Mouse (Mus musculus) midbrain, embryonic 14.5 days (tissue): ENCODE results near the gene D930020B18Rik. TPM values are rescaled to one million over a fixed set of nuclear protein-coding genes. Genes with fewer than 3 reads are reported as not detected.

Experiments
- ATAC-seq: fragments of 200-750 bp; cut with Nextera tagmentation; 2 replicates; pipeline ENCODE4 v1.8.0; 2017; ENCODE audit warnings: moderate number of reproducible peaks, moderate library complexity; ENCODE audit not compliant: low FRiP score, low TSS enrichment
- DNase-seq: peaks from one replicate; pipeline ENCODE4 v3.0.0-alpha.2; 2015
- H3K27ac ChIP-seq: fragments of 300-500 bp; sonication (generic); replicated peaks from 2 replicates; pipeline ENCODE4 v1.5.1; 2014; ENCODE audit warnings: mild to moderate bottlenecking, low read depth, low read length, moderate library complexity
- H3K27me3 ChIP-seq: fragments of 300-500 bp; sonication (generic); 2 replicates; pipeline ENCODE4 v1.6.1; 2014; ENCODE audit warnings: low read length, control low read depth, mixed read lengths; ENCODE audit not compliant: control insufficient read depth, insufficient read depth
- H3K36me3 ChIP-seq: fragments of 300-500 bp; sonication (generic); 2 replicates; pipeline ENCODE4 v1.6.1; 2014; ENCODE audit warnings: low read length, control low read depth; ENCODE audit not compliant: control insufficient read depth, insufficient read depth
- H3K4me1 ChIP-seq: fragments of 300-500 bp; sonication (generic); 2 replicates; pipeline ENCODE4 v1.6.1; 2014; ENCODE audit warnings: mild to moderate bottlenecking, antibody characterized with exemption, low read length, control low read depth; ENCODE audit not compliant: control insufficient read depth, insufficient read depth
- H3K4me2 ChIP-seq: fragments of 300-500 bp; sonication (generic); 2 replicates; pipeline ENCODE4 v1.6.1; 2014; ENCODE audit warnings: mild to moderate bottlenecking, low read length, moderate library complexity
- H3K4me3 ChIP-seq: fragments of 300-500 bp; sonication (generic); replicated peaks from 2 replicates; pipeline ENCODE4 v1.5.1; 2014; ENCODE audit warnings: low read depth, low read length
- H3K9ac ChIP-seq: fragments of 300-500 bp; sonication (generic); replicated peaks from 2 replicates; pipeline ENCODE4 v1.6.1; 2014; ENCODE audit warnings: mild to moderate bottlenecking, low read length, moderate library complexity
- H3K9me3 ChIP-seq: fragments of 300-500 bp; sonication (generic); 2 replicates; pipeline ENCODE4 v1.6.1; 2016; ENCODE audit warnings: low read length, control low read depth, mixed read lengths; ENCODE audit not compliant: control insufficient read depth
- WGBS: fragments of 180-500 bp; shearing (Covaris S2); extraction: QIAGEN DNeasy Blood & Tissue Kit; methylation state at CpG from one replicate; pipeline ENCODE4 v1.1.7; 2014; 5-methylcytosine and 5-hydroxymethylcytosine counted together
- polyA plus RNA-seq: library from polyadenylated mRNA; unstranded; fragments of >200 nt; fragmentation: Nextera tagmentation; extraction: Ambion mirVana; gene quantifications from 2 replicates; pipeline ENCODE4 v1.2.1, GENCODE M21; 2014

D930020B18Rik gene
- polyA plus RNA-seq, 1 experiment from 2014 or later: 0.22 TPM

GRCm38 (mm10) chr10:121704871-121705270 lies 63.5 kb downstream of the D930020B18Rik start:
- Histone ChIP-seq H3K4me2 (no peak overlapping the region), H3K4me3 (no peak overlapping the region), H3K9ac (no peak overlapping the region), H3K27ac (no peak overlapping the region), H3K27me3 (no peaks in the 10 kb centered on the region), H3K9me3 (no peaks in the 10 kb centered on the region), H3K4me1 (no peaks in the 10 kb centered on the region), H3K36me3 (no peaks in the 10 kb centered on the region)
- no peak for DNase-seq
- WGBS: 94% methylated on average over 6 of the region's 6 CpGs
- ATAC-seq: no peak

- H3K9ac ChIP-seq: no peak overlapping the region
- ATAC-seq (no peak), DNase-seq (no peak)
- H3K4me1 ChIP-seq: no peaks in the 10 kb centered on the region
- no peak overlapping the region for H3K27ac ChIP-seq
- H3K4me3 ChIP-seq: no peak overlapping the region
- H3K4me2 ChIP-seq: no peak overlapping the region
- H3K36me3 ChIP-seq: no peaks in the 10 kb centered on the region
- whole genome bisulfite sequencing: 92% methylated on average over 15 of the region's 15 CpGs
- H3K9me3 ChIP-seq: no peaks in the 10 kb centered on the region
- H3K27me3 ChIP-seq: no peaks in the 10 kb centered on the region
Observed at GRCm38 (mm10) chr10:121705399-121706163, 64.2 kb downstream of the D930020B18Rik start.

GRCm38 (mm10) chr10:121716862-121717261 lies 75.5 kb downstream of the D930020B18Rik start:
- DNase-seq (no peak), ATAC-seq (no peak)

GRCm38 (mm10) chr10:121718896-121719585 lies 77.7 kb downstream of the D930020B18Rik start:
- H3K4me2 ChIP-seq: no peak overlapping the region
- no peak for ATAC-seq
- H3K36me3 ChIP-seq: no peaks in the 10 kb centered on the region
- no peak overlapping the region for H3K9ac ChIP-seq
- no peaks in the 10 kb centered on the region for H3K9me3 ChIP-seq
- H3K27ac ChIP-seq: no peak overlapping the region
- DNase-seq: no peak
- H3K4me1 ChIP-seq: no peaks in the 10 kb centered on the region
- 93% methylated on average over 18 of the region's 18 CpGs for WGBS
- no peaks in the 10 kb centered on the region for H3K27me3 ChIP-seq
- H3K4me3 ChIP-seq: no peak overlapping the region

More at GRCm38 (mm10) chr10:121716862-121717261, 75.5 kb downstream of the D930020B18Rik start:
- Histone ChIP-seq H3K9ac (no peak overlapping the region), H3K9me3 (no peaks in the 10 kb centered on the region), H3K27me3 (no peaks in the 10 kb centered on the region), H3K4me2 (no peak overlapping the region), H3K27ac (no peak overlapping the region), H3K36me3 (no peaks in the 10 kb centered on the region), H3K4me3 (no peak overlapping the region), H3K4me1 (no peaks in the 10 kb centered on the region)

- no peaks in the 10 kb centered on the region for H3K9me3 ChIP-seq
- H3K4me1 ChIP-seq: no peaks in the 10 kb centered on the region
- no peak overlapping the region for H3K4me3 ChIP-seq
- H3K27me3 ChIP-seq: no peaks in the 10 kb centered on the region
- no peak overlapping the region for H3K4me2 ChIP-seq
- 94% methylated on average over 13 of the region's 13 CpGs for WGBS
- ATAC-seq (no peak), DNase-seq (no peak)
- H3K9ac ChIP-seq: no peak overlapping the region
- no peak overlapping the region for H3K27ac ChIP-seq
- H3K36me3 ChIP-seq: no peaks in the 10 kb centered on the region
Observed at GRCm38 (mm10) chr10:121720701-121721100, 79.3 kb downstream of the D930020B18Rik start.

- 80% methylated on average over 4 of the region's 4 CpGs for WGBS
- no peak for DNase-seq
- Histone ChIP-seq H3K4me2 (no peak overlapping the region), H3K9me3 (no peaks in the 10 kb centered on the region), H3K4me1 (no peaks in the 10 kb centered on the region), H3K4me3 (no peak overlapping the region), H3K36me3 (no peaks in the 10 kb centered on the region), H3K27ac (no peak overlapping the region), H3K27me3 (no peaks in the 10 kb centered on the region), H3K9ac (no peak overlapping the region)
- no peak for ATAC-seq
Observed at GRCm38 (mm10) chr10:121726505-121726904, 85.1 kb downstream of the D930020B18Rik start.

- no peak overlapping the region for H3K4me3 ChIP-seq
- ATAC-seq (no peak), DNase-seq (no peak)
- H3K4me1 ChIP-seq: no peaks in the 10 kb centered on the region
- no peaks in the 10 kb centered on the region for H3K27me3 ChIP-seq
- H3K9ac ChIP-seq: no peak overlapping the region
- no peaks in the 10 kb centered on the region for H3K9me3 ChIP-seq
- no peaks in the 10 kb centered on the region for H3K36me3 ChIP-seq
- no peak overlapping the region for H3K27ac ChIP-seq
- H3K4me2 ChIP-seq: no peak overlapping the region
- WGBS: 78% methylated on average over 4 of the region's 4 CpGs
Observed at GRCm38 (mm10) chr10:121727151-121727550, 85.8 kb downstream of the D930020B18Rik start.

GRCm38 (mm10) chr10:121728226-121728625 lies 86.8 kb downstream of the D930020B18Rik start:
- H3K4me1 ChIP-seq: no peaks in the 10 kb centered on the region

More at GRCm38 (mm10) chr10:121728226-121728625, 86.8 kb downstream of the D930020B18Rik start:
- DNase-seq: no peak
- Histone ChIP-seq H3K4me3 (no peak overlapping the region), H3K9ac (no peak overlapping the region), H3K36me3 (no peaks in the 10 kb centered on the region), H3K9me3 (no peaks in the 10 kb centered on the region), H3K27me3 (no peaks in the 10 kb centered on the region), H3K4me2 (no peak overlapping the region), H3K27ac (no peak overlapping the region)
- 96% methylated on average over 4 of the region's 4 CpGs for whole genome bisulfite sequencing
- ATAC-seq: no peak
